Mouse (Mus musculus) embryo, embryonic 9.5 days (tissue): ENCODE results near the gene Skp1a.

ENCODE experiments used
- DNase-seq: peaks from one replicate; pipeline ENCODE4 v3.0.0-alpha.2; 2017; ENCODE audit errors: extremely low spot score

Skp1a gene

GRCm38 (mm10) chr11:52253674-52254375 lies 22.0 kb downstream of the Skp1a start:
- peak; percentile 53 for DNase-seq

DNA sequence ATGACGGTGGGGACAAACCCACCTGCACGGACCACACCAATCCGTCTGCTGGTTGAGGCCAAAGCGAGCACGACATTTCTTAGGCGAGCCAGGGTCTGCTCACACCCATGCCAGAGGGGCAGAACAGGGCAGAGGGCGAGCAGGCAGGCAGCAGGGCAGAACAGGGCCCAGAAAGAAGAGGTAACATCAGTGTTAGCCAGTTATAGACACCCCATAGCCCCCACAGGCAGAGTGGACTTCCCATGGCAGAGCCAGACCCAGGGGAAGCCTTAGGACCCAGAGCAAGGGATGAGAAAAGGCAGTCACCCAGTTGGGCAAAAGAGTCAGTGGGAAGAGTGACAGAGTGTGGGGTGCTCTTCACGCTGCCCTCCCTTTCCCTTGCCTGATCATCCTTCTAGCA lies 23.3 kb downstream of the Skp1a start:
- DNase-seq = no peak

DNA sequence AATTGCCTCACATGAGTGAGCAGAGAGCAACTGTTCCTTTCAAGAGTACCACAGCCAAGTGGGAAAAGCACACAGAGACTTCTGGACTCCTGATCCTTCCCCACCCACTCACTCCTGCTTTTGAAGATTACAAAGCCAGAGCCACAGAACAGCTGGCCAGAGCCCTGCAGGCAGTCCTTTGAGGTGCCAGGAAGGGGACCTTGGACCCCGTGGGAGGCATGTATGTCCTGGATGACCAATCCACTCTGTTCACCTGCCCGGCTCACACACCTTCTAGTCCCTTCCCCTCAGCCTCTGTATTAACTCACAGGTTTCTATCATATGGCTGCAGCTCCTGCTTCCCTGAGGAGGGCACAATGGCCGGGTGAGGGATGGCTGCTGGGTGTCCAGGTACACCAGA lies 25.6 kb downstream of the Skp1a start:
- no peak for DNase-seq

DNA sequence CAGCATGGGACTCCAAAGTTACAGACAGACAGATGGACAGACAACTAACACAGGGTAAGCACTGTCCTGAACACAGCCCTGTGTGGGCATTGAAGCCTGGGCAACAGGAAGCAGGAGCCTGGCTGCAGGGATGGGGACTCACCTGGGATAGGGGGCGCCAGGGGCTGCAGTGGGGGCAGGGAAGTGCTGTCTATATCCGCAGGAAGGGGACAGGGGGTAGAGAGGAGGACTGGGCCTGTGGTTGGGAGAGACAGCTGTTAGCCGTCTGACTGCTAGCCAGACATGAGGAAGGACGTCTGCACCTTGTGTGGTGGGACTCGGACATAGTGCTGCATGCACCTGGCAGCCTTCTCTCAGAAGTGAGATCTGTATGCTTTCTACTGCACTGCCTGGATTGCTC lies 26.9 kb downstream of the Skp1a start:
- DNase-seq = no peak

- DNase-seq = no peak
These were observed 29.1 kb downstream of the Skp1a start for GRCm38 (mm10) chr11:52260878-52261277.

DNA sequence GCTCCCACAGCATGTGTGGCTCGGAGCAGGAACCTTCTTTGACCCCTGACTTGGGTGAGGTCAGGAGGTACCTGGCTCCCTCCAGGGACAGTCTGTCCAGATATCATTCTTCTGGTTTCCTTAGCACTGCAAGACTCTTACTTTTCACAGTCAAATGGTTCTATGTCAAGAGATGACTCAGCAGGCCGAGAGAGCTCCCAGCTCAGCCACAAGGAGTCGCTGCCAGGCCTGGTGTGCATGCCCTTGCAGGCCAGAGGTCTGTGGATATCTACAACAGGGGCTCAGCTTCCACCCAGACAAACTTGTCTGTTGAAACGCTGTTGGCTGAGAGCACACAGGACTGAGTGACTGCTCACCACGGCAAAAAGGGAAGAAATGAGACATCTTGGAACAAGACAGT lies 30.1 kb downstream of the Skp1a start:
- peak; percentile 24 for DNase-seq

DNA sequence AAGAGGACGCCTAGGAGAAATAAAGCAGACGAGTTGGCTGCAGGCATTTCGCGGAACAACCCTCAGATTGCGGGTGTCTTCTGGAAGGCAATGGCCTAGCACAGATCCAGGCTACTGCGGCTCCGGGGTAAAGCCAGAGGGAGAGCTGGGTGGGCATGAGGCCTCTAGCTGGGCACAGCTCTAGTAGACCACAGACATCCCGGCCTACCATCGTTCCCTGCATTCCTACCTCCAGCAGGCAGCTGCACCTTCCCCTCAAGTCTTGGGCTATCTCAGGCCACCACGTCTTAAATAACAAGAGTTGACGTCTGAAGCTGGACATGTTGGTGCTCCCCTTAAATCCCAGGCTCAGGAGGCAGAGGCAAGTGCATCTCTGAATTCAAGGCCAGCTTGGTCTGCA lies 30.5 kb downstream of the Skp1a start:
- DNase-seq = no peak

GRCm38 (mm10) chr11:52264871-52265270 lies 33.1 kb downstream of the Skp1a start:
- DNase-seq = no peak

- no peak for DNase-seq
These were observed 34.0 kb downstream of the Skp1a start for GRCm38 (mm10) chr11:52265616-52266307.

GRCm38 (mm10) chr11:52267271-52267670 lies 35.5 kb downstream of the Skp1a start:
- no peak for DNase-seq

DNA sequence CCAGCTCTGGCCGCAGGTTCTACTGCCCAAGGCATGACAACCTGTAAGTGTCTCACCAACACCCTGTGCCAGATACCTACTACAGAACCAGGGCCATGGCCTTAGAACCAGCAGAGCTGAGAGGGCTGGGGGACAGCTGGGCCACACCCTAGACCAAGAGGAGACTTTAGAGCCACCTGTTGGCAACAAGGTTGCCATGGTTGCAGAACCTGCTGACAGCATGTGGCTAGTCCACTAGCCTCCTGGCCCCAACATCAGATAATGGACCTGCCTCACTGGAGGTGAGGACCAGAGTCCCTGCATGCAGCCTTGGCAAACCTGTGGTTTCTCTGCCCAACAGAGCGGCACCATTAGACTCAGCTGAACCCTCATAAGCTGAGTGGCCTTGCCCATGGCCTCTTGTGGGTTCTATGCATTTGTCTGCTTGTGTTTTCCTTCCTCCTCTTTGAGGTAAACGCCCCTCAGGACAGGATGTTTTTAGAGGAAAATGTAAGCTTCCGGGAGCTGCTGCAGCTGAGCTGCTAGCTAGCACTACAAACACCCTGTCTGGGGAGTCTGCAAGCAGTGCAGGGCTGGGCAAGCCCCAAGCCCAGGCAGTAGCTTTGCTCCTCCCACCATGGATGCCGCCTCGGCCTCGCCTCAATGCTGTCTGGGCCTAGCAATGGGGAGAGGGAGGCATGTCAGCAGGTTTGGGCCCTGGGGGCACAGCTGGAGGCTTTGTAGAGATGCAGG lies 36.5 kb downstream of the Skp1a start:
- no peak for DNase-seq

- no peak for DNase-seq
These were observed 38.0 kb downstream of the Skp1a start for GRCm38 (mm10) chr11:52269841-52270240.

DNA sequence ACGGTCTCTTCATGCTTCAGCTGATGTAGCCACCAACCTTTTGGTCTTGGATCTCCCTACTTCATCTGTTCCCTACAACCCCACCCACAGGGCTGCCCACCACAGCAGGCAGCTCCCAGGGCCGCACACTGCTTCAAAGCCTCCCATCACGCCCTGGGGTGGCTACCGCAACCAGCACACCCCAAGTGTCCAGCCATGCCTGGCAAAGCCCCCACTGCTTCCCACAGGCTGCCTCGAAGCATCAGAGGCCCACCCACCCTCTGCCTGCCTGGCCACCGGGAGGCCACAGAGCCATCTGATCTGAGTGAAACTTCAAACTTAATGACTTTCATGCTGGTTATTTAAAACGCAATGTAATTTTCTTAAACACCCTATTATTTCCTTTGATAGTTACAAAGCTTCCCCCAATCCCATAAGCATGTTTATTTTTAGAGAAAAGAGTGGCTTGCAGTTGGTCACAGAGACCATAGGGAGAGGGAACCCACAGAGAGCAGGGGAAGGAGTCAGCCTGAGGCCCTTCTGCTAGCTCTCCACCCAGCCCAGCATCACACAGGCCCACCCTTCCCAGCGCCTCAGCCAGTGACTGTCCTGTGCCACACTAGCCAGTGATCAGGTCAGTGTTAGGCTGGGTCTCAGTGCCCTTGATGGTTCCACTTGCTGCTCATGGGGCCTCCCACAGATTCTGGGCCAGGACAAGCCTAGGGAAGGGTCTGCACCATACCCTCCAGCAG lies 40.1 kb downstream of the Skp1a start:
- no peak for DNase-seq

GRCm38 (mm10) chr11:52272619-52273018 lies 40.8 kb downstream of the Skp1a start:
- no peak for DNase-seq

GRCm38 (mm10) chr11:52273183-52273941 lies 41.6 kb downstream of the Skp1a start:
- no peak for DNase-seq

DNA sequence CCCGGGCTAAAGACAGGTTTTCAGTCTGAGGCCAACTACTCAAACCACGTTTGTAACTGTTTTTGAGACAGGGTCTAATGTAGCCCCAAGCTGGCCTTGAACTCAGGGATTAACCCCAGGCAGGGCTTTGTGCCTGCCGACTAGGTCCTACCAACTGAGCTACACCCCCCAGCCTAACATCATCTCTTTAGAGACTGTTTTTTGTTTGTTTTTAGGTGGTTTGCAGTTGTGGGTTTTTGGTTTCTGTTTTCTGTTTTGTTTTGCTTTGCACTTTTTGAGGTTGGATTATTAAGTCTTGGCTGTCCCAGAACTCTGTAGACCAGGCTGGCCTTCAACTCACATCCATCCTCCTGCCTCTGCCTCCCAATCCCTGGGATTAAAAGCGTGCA lies 42.1 kb downstream of the Skp1a start:
- no peak for DNase-seq

- no peak for DNase-seq
These were observed 42.8 kb downstream of the Skp1a start for GRCm38 (mm10) chr11:52274456-52275112.

- DNase-seq = no peak
These were observed 43.6 kb downstream of the Skp1a start for GRCm38 (mm10) chr11:52275366-52275765.

DNA sequence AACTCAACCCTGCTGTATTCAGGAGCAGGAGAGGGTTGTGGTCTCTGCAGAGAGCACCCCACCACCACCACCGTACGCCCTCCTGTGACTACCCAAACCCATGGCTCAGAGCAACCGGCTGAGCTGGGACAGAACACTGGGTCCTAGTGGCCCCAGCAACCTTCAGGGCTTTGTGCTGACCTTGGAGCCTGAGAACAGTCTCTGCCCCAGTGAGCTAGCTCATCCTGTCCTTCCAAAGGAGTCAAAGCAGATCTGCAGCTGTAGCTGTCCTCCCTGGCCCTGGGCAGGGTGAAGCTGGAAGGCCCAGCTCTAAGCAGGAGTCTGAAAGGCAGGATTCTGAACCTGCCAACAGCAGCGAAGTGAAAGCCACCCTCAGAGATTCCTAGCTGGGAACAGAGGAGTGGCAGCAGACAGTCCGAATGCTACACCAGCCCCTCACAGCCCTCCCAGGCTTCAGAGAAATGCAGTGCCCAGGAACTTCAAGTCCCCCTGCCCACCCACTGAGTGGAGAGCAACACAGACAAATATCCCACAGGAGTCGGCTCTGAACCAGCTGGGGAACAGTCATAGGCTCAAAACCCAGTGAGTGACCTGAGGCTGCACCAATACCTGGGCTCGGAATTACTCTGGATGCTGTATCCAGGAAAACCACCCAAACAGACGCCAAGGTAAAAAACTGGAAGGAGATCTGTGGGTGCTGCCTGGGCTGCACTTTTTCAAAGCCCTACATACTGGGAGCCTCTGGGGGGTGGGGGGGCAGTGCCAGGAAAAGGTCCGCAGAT lies 44.2 kb downstream of the Skp1a start:
- DNase-seq = no peak

DNA sequence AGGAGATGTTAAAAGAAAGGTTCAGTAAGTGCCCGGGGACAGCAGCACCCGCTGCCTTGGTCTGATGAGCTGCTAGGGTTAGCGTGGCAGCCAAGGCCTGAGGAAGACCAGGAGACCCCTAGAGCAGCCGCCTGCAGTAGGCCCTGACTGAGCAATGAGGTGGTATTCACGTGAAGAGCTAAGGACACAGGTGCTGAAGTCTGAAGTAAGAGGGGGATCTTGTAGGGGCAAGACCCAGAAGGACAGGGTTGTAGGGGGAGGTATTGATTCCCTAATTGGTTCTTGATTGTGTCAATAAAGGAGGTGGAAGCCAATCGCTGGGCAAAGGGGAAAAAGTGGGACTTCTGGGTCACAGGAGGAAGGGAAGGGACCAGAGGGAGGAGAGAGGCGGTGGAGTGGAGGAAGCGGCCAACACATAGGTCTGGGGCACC lies 45.2 kb downstream of the Skp1a start:
- DNase-seq = no peak
